Mouse (Mus musculus) kidney, postnatal 4 days (tissue): ENCODE measurements at regions not wholly inside any gene's neighbourhood (a gene's known extent, or its start where the extent isn't known, plus 50 kb on each side); places are given as distances from the start of the nearest gene placed in this dataset.
A peak's percentile ranks its signal among the peaks of the same experiment; 100 is the strongest.

Source experiments
- DNase-seq, 2 experiments: peaks; one replicate each; pipeline ENCODE4 v3.0.0; 2021; ENCODE audit warnings: mixed read lengths in 2 of 2

DNA sequence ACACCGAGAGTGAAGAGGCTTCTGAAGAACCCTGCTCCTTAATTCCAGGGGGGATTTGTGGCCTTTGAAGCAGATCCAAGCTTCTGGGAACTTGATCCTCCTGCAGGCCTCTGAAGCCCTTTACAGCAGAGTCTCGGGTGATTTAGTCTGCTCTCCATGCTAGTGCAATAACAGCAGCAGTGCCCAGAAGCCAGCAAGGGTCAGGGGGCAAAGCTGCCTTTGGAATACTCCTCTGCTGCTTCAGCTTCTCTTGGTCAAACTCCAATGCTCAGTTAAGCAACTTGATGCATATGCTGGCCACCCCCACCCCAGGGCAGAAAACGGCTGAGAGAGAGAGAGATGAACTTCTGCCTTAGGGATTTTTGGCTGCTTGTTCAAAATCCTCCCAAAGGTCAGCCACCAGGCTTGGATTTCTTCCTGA, 82.8 kb upstream of the N4bp1 start:
- DNase-seq, result peak; percentile 29 to 45

DNA sequence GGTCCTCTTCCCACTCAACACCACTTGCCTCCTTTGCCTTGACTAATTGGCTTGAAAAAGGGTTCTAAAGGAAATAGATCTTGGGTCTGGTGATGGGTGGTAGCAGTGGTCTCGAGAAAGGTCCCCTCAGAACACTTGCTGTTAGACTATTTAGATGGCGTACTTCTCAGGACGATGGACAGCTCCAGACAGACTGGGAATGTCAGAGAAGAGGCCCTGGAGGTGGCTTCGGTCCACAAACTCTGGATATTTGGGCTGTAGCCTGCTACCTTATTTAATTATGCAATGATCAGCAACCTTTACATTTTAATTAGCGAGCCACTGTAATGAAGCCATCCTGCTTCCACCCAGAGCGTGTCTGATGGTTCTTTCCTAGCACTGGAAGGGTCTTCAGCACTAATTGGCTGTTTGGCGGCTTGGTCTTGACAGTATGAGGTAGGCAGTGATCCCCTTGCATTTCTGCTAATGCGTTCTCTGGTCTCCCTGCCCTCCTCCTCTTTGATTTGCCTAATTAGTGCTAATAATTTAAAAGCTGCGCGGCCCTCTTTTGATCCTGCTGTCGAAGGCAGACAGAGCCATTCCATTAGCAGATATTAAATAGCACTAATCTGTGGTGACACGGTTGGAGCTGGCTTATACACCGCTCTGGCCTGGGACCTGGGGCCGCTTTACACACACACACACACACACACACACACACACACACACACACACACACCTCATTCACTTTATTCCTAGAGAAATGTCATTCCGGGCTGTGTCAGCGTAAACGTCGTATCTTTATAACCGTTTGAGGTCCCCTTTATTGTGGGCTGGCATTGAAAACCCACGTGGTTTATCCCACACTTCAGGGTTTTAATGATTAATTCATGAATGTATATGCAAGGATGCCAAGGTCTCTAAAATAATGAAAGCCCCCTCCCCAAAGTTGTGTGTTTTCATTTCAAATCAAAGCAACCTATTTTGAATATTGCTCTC, 76.4 kb upstream of the N4bp1 start:
- peak; percentile 24 to 28 for DNase-seq
